Mouse (Mus musculus): ENCODE measurements around the gene Gm3285. TPM values are rescaled to one million over a fixed set of nuclear protein-coding genes. Genes with fewer than 3 reads are reported as not detected.

The Gm3285 gene
- polyA plus RNA-seq, 1 experiment from 2014 or later = not detected

DNA sequence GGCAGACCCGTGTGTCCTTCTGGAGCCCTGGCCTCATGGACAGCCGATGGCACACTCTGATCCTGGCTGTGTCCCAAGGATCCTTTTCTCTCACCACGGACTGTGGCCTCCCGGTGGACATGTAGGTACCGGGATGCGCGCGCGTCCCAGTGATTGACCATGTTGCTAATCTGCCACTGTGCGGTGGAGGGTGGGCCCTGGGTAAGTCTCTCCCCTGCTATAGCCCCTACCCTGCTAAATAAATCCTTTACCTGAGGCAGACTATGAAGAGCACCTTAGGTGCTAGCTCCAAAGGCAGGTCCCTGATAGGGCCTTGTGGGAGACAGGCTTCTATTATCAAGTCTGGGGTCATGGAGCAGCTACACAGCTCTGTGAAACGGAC lies 3.0 kb downstream of the Gm3285 start:
- no peaks in the 10 kb centered on the region for H3K36me3 ChIP-seq (replicated peaks)
- H3K4me2 ChIP-seq = peak overlapping the region; percentile 40
- ATAC-seq (ENCODE audit: low FRiP score) = no peak
- 39% methylated on average over 11 of the region's 11 CpGs for WGBS
- no peaks in the 10 kb centered on the region for H3K9me3 ChIP-seq
- no peak overlapping the region for H3K9ac ChIP-seq
- peak overlapping the region; percentile 14 for H3K4me3 ChIP-seq (replicated peaks)
- no peaks in the 10 kb centered on the region for H3K27me3 ChIP-seq
- H3K4me1 ChIP-seq = no peaks in the 10 kb centered on the region
- H3K27ac ChIP-seq = no peak overlapping the region

- 35% methylated on average over 1 of the region's 1 CpGs for WGBS
- H3K4me3 ChIP-seq (replicated peaks) = no peak overlapping the region
- no peaks in the 10 kb centered on the region for H3K36me3 ChIP-seq (replicated peaks)
- H3K27ac ChIP-seq = no peak overlapping the region
- H3K4me2 ChIP-seq = no peak overlapping the region
- no peaks in the 10 kb centered on the region for H3K27me3 ChIP-seq
- no peak overlapping the region for H3K9ac ChIP-seq
- no peaks in the 10 kb centered on the region for H3K4me1 ChIP-seq
- ATAC-seq (ENCODE audit: low FRiP score) = no peak
- no peaks in the 10 kb centered on the region for H3K9me3 ChIP-seq
These were observed 5.8 kb downstream of the Gm3285 start for GRCm38 (mm10) chr10:77867546-77867945.

DNA sequence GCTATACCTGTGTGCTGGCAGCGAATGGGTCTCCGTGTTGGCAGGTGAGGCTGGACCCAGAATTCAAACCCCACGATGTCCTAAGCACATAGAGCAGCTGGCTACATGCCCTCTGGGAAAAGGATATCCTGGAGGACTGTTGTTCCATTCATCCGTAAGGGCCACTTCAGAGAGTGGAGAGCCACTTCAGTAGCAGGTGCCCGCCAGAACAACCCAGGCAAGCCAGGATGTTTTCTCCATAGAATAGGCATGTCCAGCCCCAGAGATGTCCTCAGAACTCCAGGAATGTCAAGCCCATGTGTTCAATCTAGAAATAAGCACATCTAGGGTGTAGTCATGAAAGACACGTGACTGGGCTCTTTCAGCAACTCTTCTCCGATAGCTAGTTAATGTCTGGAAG lies 7.9 kb downstream of the Gm3285 start:
- 82% methylated on average over 7 of the region's 7 CpGs for WGBS
- no peaks in the 10 kb centered on the region for H3K9me3 ChIP-seq
- H3K4me2 ChIP-seq = no peak overlapping the region
- H3K27me3 ChIP-seq = no peaks in the 10 kb centered on the region
- no peaks in the 10 kb centered on the region for H3K36me3 ChIP-seq (replicated peaks)
- H3K27ac ChIP-seq = no peak overlapping the region
- H3K4me3 ChIP-seq (replicated peaks) = no peak overlapping the region
- no peaks in the 10 kb centered on the region for H3K4me1 ChIP-seq
- no peak overlapping the region for H3K9ac ChIP-seq
- ATAC-seq (ENCODE audit: low FRiP score) = no peak

GRCm38 (mm10) chr10:77878985-77879384 lies 17.2 kb downstream of the Gm3285 start:
- ATAC-seq (ENCODE audit: low FRiP score) = no peak
- WGBS = 54% methylated on average over 6 of the region's 6 CpGs
- no peaks in the 10 kb centered on the region for H3K36me3 ChIP-seq (replicated peaks)
- no peaks in the 10 kb centered on the region for H3K4me1 ChIP-seq
- no peak overlapping the region for H3K9ac ChIP-seq
- H3K27me3 ChIP-seq = no peaks in the 10 kb centered on the region
- no peaks in the 10 kb centered on the region for H3K9me3 ChIP-seq
- H3K4me2 ChIP-seq = no peak overlapping the region
- H3K4me3 ChIP-seq (replicated peaks) = no peak overlapping the region
- no peak overlapping the region for H3K27ac ChIP-seq

GRCm38 (mm10) chr10:77880305-77880704 lies 18.5 kb downstream of the Gm3285 start:
- Histone ChIP-seq H3K4me1 (no peaks in the 10 kb centered on the region), H3K9ac (no peak overlapping the region), H3K36me3 (replicated peaks) (no peaks in the 10 kb centered on the region), H3K4me2 (no peak overlapping the region), H3K4me3 (replicated peaks) (no peak overlapping the region), H3K9me3 (no peaks in the 10 kb centered on the region), H3K27me3 (no peaks in the 10 kb centered on the region), H3K27ac (no peak overlapping the region)
- ATAC-seq (ENCODE audit: low FRiP score) = no peak
- 88% methylated on average over 3 of the region's 3 CpGs for WGBS

DNA sequence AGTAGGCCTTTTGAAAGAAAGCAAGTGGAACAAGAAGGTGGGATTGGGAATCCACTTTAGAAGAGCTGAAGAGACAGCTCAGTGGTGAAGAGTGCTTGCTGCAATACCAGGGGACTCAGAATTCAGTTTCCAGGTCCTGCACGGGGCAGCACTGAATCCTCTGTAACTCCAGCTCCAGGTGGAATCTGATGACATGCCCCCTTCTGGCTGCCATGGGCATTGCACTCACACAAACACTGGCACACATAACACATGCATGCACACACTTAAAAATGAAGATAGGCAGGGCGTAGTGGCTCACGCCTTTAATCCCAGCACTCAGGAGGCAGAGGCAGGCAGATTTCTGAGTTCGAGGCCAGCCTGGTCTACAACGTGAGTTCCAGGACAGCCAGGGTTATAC lies 20.8 kb downstream of the Gm3285 start:
- 87% methylated on average over 5 of the region's 5 CpGs for WGBS
- no peak for ATAC-seq (ENCODE audit: low FRiP score)

GRCm38 (mm10) chr10:77886007-77886747 lies 24.4 kb downstream of the Gm3285 start:
- Histone ChIP-seq H3K4me2 (no peak overlapping the region), H3K4me3 (replicated peaks) (no peak overlapping the region), H3K4me1 (no peaks in the 10 kb centered on the region), H3K27me3 (no peaks in the 10 kb centered on the region), H3K9ac (no peak overlapping the region), H3K27ac (no peak overlapping the region), H3K9me3 (peaks cover 5% of the 10 kb centered on the region; the same call in 1 of the 2 replicates), H3K36me3 (replicated peaks) (no peaks in the 10 kb centered on the region)
- ATAC-seq (ENCODE audit: low FRiP score) = no peak
- 53% methylated on average over 12 of the region's 12 CpGs for WGBS

More for the DNA sequence above, 20.8 kb downstream of the Gm3285 start:
- Histone ChIP-seq H3K36me3 (replicated peaks) (no peaks in the 10 kb centered on the region), H3K9ac (no peak overlapping the region), H3K4me2 (no peak overlapping the region), H3K27me3 (no peaks in the 10 kb centered on the region), H3K27ac (no peak overlapping the region), H3K4me3 (replicated peaks) (no peak overlapping the region), H3K9me3 (no peaks in the 10 kb centered on the region), H3K4me1 (no peaks in the 10 kb centered on the region)

GRCm38 (mm10) chr10:77890987-77891565 lies 29.3 kb downstream of the Gm3285 start:
- H3K27me3 ChIP-seq = no peaks in the 10 kb centered on the region
- no peak overlapping the region for H3K4me2 ChIP-seq
- H3K4me3 ChIP-seq (replicated peaks) = no peak overlapping the region
- no peaks in the 10 kb centered on the region for H3K36me3 ChIP-seq (replicated peaks)
- no peak for ATAC-seq (ENCODE audit: low FRiP score)
- H3K9ac ChIP-seq = no peak overlapping the region
- no peak overlapping the region for H3K27ac ChIP-seq
- H3K9me3 ChIP-seq = peaks cover 5% of the 10 kb centered on the region; the same call in 1 of the 2 replicates
- WGBS = 80% methylated on average over 8 of the region's 8 CpGs
- H3K4me1 ChIP-seq = peaks cover 6% of the 10 kb centered on the region; the same call in 1 of the 2 replicates

DNA sequence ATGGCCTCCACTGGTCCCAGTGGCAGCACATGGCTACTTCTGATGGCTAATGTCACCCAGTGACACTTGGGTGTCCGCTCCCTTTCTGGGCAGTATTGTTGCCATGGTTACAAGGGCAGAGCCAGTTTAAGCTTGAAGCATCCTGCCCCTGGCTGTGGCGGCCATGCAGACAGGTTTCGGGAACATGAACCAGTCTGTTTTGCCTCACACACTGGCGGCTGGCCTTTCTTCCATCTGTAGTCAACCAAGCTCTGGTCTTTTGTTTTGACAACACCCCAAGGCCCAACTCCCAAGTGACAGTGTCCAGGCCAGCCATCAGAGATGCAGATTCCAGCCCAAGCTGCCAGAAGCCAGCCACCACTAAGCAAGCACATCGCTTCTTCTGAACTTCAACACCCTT lies 33.8 kb downstream of the Gm3285 start:
- 64% methylated on average over 5 of the region's 5 CpGs for WGBS
- no peaks in the 10 kb centered on the region for H3K36me3 ChIP-seq (replicated peaks)
- 0 out of 2 replicates have a peak, but pooled peaks cover 1% of the 10 kb centered on the region for H3K27me3 ChIP-seq

DNA sequence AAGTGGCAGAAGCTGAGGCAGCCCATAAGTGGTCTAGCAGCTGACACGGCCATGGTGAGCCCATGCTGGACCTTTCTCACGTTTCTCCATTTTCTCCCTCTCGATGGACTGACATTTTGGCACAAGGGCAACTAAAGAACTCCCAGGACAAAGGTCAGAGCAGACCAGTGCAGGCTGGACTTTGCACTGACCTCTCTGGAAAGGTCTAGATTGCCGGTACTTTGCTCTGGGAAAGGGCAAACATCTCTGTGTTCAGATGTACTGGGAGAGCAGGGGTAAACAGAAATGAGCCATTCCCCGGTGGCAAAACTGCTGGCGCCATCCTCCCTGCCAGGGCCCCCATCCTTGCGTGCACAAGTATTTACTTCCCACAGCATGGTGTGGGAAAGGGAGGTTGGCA lies 38.4 kb downstream of the Gm3285 start:
- Histone ChIP-seq H3K4me2 (no peak overlapping the region), H3K36me3 (replicated peaks) (no peaks in the 10 kb centered on the region), H3K27ac (no peak overlapping the region), H3K9ac (no peak overlapping the region), H3K4me1 (peaks cover 21% of the 10 kb centered on the region), H3K27me3 (peaks cover 16% of the 10 kb centered on the region; the same call in 1 of the 2 replicates), H3K4me3 (replicated peaks) (no peak overlapping the region), H3K9me3 (0 out of 2 replicates have a peak, but pooled peaks cover under 1% of the 10 kb centered on the region)
- 90% methylated on average over 7 of the region's 7 CpGs for WGBS
- ATAC-seq (ENCODE audit: low FRiP score) = no peak

More for the DNA sequence above, 33.8 kb downstream of the Gm3285 start:
- no peak overlapping the region for H3K27ac ChIP-seq
- peaks cover 6% of the 10 kb centered on the region; the same call in 1 of the 2 replicates for H3K4me1 ChIP-seq
- no peak overlapping the region for H3K4me2 ChIP-seq
- H3K4me3 ChIP-seq (replicated peaks) = no peak overlapping the region
- H3K9me3 ChIP-seq = no peaks in the 10 kb centered on the region
- no peak for ATAC-seq (ENCODE audit: low FRiP score)
- H3K9ac ChIP-seq = no peak overlapping the region

- Histone ChIP-seq H3K27ac (no peak overlapping the region), H3K4me1 (peaks cover 15% of the 10 kb centered on the region), H3K9ac (no peak overlapping the region), H3K9me3 (0 out of 2 replicates have a peak, but pooled peaks cover 4% of the 10 kb centered on the region), H3K27me3 (peaks cover 16% of the 10 kb centered on the region; the same call in 1 of the 2 replicates), H3K4me3 (replicated peaks) (peak overlapping the region; percentile 61; the same call in 1 of the 2 replicates), H3K36me3 (replicated peaks) (no peaks in the 10 kb centered on the region), H3K4me2 (peak overlapping the region; percentile 90)
- WGBS = 88% methylated on average over 27 of the region's 27 CpGs
- ATAC-seq (ENCODE audit: low FRiP score) = no peak
These were observed 39.4 kb downstream of the Gm3285 start for GRCm38 (mm10) chr10:77900903-77901818.

DNA sequence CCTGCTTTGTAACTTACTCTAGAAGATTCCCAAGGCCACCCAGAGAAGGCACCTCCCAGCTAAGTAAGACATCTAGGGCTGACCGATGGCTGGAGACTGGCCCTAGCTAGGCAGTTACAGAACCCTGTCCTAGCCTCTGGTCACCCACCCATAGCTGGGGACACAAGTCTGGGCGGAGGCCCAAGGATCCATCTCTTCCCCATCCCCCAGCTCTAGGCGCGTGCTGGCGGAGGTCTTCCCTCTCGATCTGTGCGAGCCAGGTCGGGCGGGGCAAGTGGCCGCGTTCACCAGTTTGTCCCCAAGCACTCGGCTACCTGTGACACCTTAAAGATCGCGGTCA lies 40.1 kb downstream of the Gm3285 start:
- Histone ChIP-seq H3K9ac (peak overlapping the region; percentile 65; the same call in 1 of the 2 replicates), H3K4me2 (peak overlapping the region; percentile 90), H3K4me3 (replicated peaks) (peak overlapping the region; percentile 61), H3K9me3 (0 out of 2 replicates have a peak, but pooled peaks cover 4% of the 10 kb centered on the region), H3K27me3 (peaks cover 16% of the 10 kb centered on the region; the same call in 1 of the 2 replicates), H3K36me3 (replicated peaks) (no peaks in the 10 kb centered on the region), H3K4me1 (peaks cover 15% of the 10 kb centered on the region), H3K27ac (no peak overlapping the region)
- peak; percentile 55 for ATAC-seq (ENCODE audit: low FRiP score)
- WGBS = 2% methylated on average over 14 of the region's 14 CpGs

Measured in forebrain, embryonic 12.5 days (tissue).